Mouse (Mus musculus) heart, postnatal 10 days (tissue): ENCODE results near the gene Gpat3. TPM values are rescaled to one million over a fixed set of nuclear protein-coding genes. Genes with fewer than 3 reads are reported as not detected.

Experiments used
- DNase-seq, 2 experiments: peaks; one replicate each; pipeline ENCODE4 v3.0.0; 2021
- intact Hi-C: fragments of 180-260 bp; cut with DNase I; formaldehyde crosslinking; loops from one replicate; pipeline ENCODE4 v1.15.1; 2025
- total RNA-seq, 2 experiments: library from RNA; stranded (reverse); gene quantifications; 2 replicates each; pipeline ENCODE4 v1.2.3; 2021

Gene Gpat3
- total RNA-seq, 2 experiments from 2014 or later = 28.3 to 43.5 TPM

GRCm38 (mm10) chr5:100911502-100912097 is 66.1 kb downstream of the Gpat3 start:
- intact Hi-C loops = loop anchor here (10.0 kb wide), 1 partner anchor 367 kb away; no protein-coding TSS in a partner anchor
- DNase-seq = no peak

- intact Hi-C loops = loop anchor here (10.0 kb wide), 1 partner anchor 368 kb away; no protein-coding TSS in a partner anchor
- peak in 1 of 2 experiments; percentile 16 for DNase-seq
Observed at GRCm38 (mm10) chr5:100912366-100912765, 66.9 kb downstream of the Gpat3 start.

- intact Hi-C loops = loop anchor here (1.0 to 10.0 kb wide), 2 partner anchors 87 to 368 kb away; no protein-coding TSS in a partner anchor
Observed at GRCm38 (mm10) chr5:100913274-100913673, 67.8 kb downstream of the Gpat3 start.

GRCm38 (mm10) chr5:100914989-100915388 is 69.5 kb downstream of the Gpat3 start:
- intact Hi-C loops = loop anchor here (2.0 to 10.0 kb wide), 2 partner anchors 240 to 370 kb away; partner anchors contain the start of gene Coq2
- DNase-seq = peak; percentile 65 to 73

More at GRCm38 (mm10) chr5:100913274-100913673, 67.8 kb downstream of the Gpat3 start:
- no peak for DNase-seq

GRCm38 (mm10) chr5:100915411-100915810 is 69.9 kb downstream of the Gpat3 start:
- no peak for DNase-seq
- intact Hi-C loops = loop anchor here (2.0 to 10.0 kb wide), 2 partner anchors 241 to 371 kb away; partner anchors contain the start of gene Coq2

- intact Hi-C loops = loop anchor here (10.0 kb wide), 1 partner anchor 372 kb away; no protein-coding TSS in a partner anchor
- no peak for DNase-seq
Observed at GRCm38 (mm10) chr5:100916416-100916815, 70.9 kb downstream of the Gpat3 start.

GRCm38 (mm10) chr5:100917252-100917774 is 71.8 kb downstream of the Gpat3 start:
- peak; percentile 62 to 82 for DNase-seq
- intact Hi-C loops = loop anchor here (10.0 kb wide), 1 partner anchor 373 kb away; no protein-coding TSS in a partner anchor

GRCm38 (mm10) chr5:100919069-100919468 is 73.6 kb downstream of the Gpat3 start:
- peak; percentile 65 to 79 for DNase-seq
- intact Hi-C loops = loop anchor here (1.0 to 10.0 kb wide), 2 partner anchors 374 to 750 kb away; no protein-coding TSS in a partner anchor

GRCm38 (mm10) chr5:100929698-100930097 is 84.2 kb downstream of the Gpat3 start:
- intact Hi-C loops = no loop called here
- DNase-seq = no peak

- intact Hi-C loops = no loop called here
- no peak for DNase-seq
Observed at GRCm38 (mm10) chr5:100943716-100944115, 98.2 kb downstream of the Gpat3 start.

- no peak for DNase-seq
- intact Hi-C loops = no loop called here
Observed at GRCm38 (mm10) chr5:100945336-100945735, 99.8 kb downstream of the Gpat3 start.

Other genes starting within 250 kb of the Gpat3 start
- gene Coq2, start 170.6 kb upstream of the Gpat3 start, total RNA-seq = 10 to 100 TPM; 61.8 to 62.4 TPM
- gene Hpse, start 126.0 kb upstream of the Gpat3 start, total RNA-seq = under 1 TPM; 0.74 to 0.79 TPM
- 1 to 10 TPM; 4.8 to 5.9 TPM for gene Helq, start 47.1 kb upstream of the Gpat3 start, total RNA-seq
- 10 to 100 TPM; 83.3 to 85.1 TPM for gene Mrps18c, start 47.1 kb upstream of the Gpat3 start, total RNA-seq
- gene Abraxas1, start 24.7 kb upstream of the Gpat3 start, total RNA-seq = 10 to 100 TPM; 12.8 to 17.4 TPM